Mouse (Mus musculus) adrenal gland, postnatal 25 days (tissue): ENCODE measurements at regions not wholly inside any gene's neighbourhood (a gene's known extent, or its start where the extent isn't known, plus 50 kb on each side); places are given as distances from the start of the nearest gene placed in this dataset.

ENCODE experiments used
- DNase-seq: peaks from one replicate; pipeline ENCODE4 v3.0.0; 2021; ENCODE audit warnings: mixed read lengths

GRCm38 (mm10) chr6:49990522-49990858 lies 119.6 kb upstream of the Mpp6 start:
- DNase-seq = no peak

GRCm38 (mm10) chr6:49999365-49999764 lies 110.7 kb upstream of the Mpp6 start:
- DNase-seq = no peak

GRCm38 (mm10) chr6:50008074-50008473 lies 102.0 kb upstream of the Mpp6 start:
- no peak for DNase-seq

- no peak for DNase-seq
These were observed 101.2 kb upstream of the Mpp6 start for GRCm38 (mm10) chr6:50008869-50009268.

- DNase-seq = no peak
These were observed 100.7 kb upstream of the Mpp6 start for GRCm38 (mm10) chr6:50009339-50009738.

GRCm38 (mm10) chr6:50009856-50010255 lies 100.2 kb upstream of the Mpp6 start:
- no peak for DNase-seq

- no peak for DNase-seq
These were observed 99.0 kb upstream of the Mpp6 start for GRCm38 (mm10) chr6:50011071-50011470.

- no peak for DNase-seq
These were observed 98.1 kb upstream of the Mpp6 start for GRCm38 (mm10) chr6:50011746-50012453.

- DNase-seq = no peak
These were observed 97.0 kb upstream of the Mpp6 start for GRCm38 (mm10) chr6:50013067-50013466.

- no peak for DNase-seq
These were observed 96.2 kb upstream of the Mpp6 start for GRCm38 (mm10) chr6:50013842-50014241.

GRCm38 (mm10) chr6:50027981-50028380 lies 82.1 kb upstream of the Mpp6 start:
- DNase-seq = no peak

- DNase-seq = no peak
These were observed 80.0 kb upstream of the Mpp6 start for GRCm38 (mm10) chr6:50029895-50030515.

- no peak for DNase-seq
These were observed 78.7 kb upstream of the Mpp6 start for GRCm38 (mm10) chr6:50031356-50031755.

- DNase-seq = no peak
These were observed 77.0 kb upstream of the Mpp6 start for GRCm38 (mm10) chr6:50032894-50033595.

GRCm38 (mm10) chr6:50037614-50038013 lies 72.4 kb upstream of the Mpp6 start:
- no peak for DNase-seq

GRCm38 (mm10) chr6:50038369-50038768 lies 71.7 kb upstream of the Mpp6 start:
- DNase-seq = no peak

GRCm38 (mm10) chr6:50041044-50041443 lies 69.0 kb upstream of the Mpp6 start:
- DNase-seq = no peak

GRCm38 (mm10) chr6:50042127-50042526 lies 67.9 kb upstream of the Mpp6 start:
- DNase-seq = no peak

GRCm38 (mm10) chr6:50044165-50044564 lies 65.9 kb upstream of the Mpp6 start:
- no peak for DNase-seq

GRCm38 (mm10) chr6:50046721-50047120 lies 63.3 kb upstream of the Mpp6 start:
- DNase-seq = no peak

- DNase-seq = no peak
These were observed 57.6 kb upstream of the Mpp6 start for GRCm38 (mm10) chr6:50052416-50052815.

- peak; percentile 76 for DNase-seq
These were observed 57.0 kb upstream of the Mpp6 start for GRCm38 (mm10) chr6:50053086-50053485.

- DNase-seq = no peak
These were observed 55.8 kb upstream of the Mpp6 start for GRCm38 (mm10) chr6:50054233-50054632.

GRCm38 (mm10) chr6:50058596-50058995 lies 51.4 kb upstream of the Mpp6 start:
- no peak for DNase-seq
